15 mouse cellular contexts compared by ENCODE assay signal in the genomic region with DNA sequence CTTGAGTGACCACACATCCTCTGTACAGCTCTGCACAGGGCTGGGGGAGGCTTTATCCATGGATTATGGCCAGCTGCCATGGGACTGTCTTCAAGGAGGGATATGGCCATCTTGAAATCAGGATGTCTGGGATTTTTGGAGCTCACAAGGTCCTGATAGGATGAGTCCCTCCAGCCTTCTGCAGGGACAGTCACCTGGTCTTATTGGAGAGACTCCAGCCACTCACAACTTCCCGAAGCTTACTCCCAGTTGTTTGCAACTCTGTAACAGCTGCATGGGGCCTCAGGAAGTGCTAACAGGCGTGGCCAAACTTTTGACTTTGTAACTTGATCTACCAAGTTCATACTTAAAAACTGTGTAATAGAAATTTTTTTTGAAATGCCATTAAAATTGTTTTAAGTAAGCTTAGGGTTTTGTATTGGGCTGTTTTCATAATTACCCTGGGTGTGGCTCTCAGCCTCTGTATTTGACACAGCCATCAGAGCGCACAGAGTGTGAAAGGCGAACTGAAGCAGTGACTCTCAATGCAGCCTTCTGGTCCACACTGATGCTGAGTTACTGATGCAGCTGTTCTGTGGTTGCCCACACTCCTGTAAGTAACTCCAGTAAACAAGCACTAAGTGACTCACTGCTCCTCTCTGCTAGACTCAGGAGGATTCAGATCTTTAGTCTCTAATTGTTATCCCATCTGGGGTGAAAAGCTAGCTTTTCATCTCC.
DNase-seq lines count a peak whose midpoint lies in the region; ATAC-seq and TF ChIP-seq lines count a peak whose summit lies in the region.
"Had no signal": no experiment of that assay in that cellular context is flagged by ENCODE, and none has a peak within 500 bp of the region (broad histone marks: within the 10 kb centered on the region; RNA-seq: fewer than 3 reads in every experiment).

No protein-coding gene starts in this region.

- no peaks in the 10 kb centered on the region for H3K79me2 ChIP-seq in heart, adult 2 months (replicated peaks; ENCODE audit: control insufficient read depth, insufficient read depth, low read length)
- peaks cover 12% of the 10 kb centered on the region for H3K79me2 ChIP-seq in myocyte (ENCODE audit: control insufficient read depth, insufficient read depth)

- no peaks in the 10 kb centered on the region; the same call in 1 of the 2 replicates for H3K4me1 ChIP-seq in heart, embryonic 15.5 days (replicated peaks)
- no peaks in the 10 kb centered on the region for H3K4me1 ChIP-seq in heart, adult 2 months (ENCODE audit: control insufficient read depth, insufficient read depth, low read length)
- peaks cover 9% of the 10 kb centered on the region; the same call in 1 of the 2 replicates for H3K4me1 ChIP-seq in kidney, embryonic 15.5 days
- H3K4me1 ChIP-seq: liver, embryonic 12.5 days had no signal

- H3ac ChIP-seq in myocyte (ENCODE audit: control insufficient read depth, insufficient read length), result no peak overlapping the region

- H3K27me3 ChIP-seq in heart, embryonic 15.5 days, result peaks cover 12% of the 10 kb centered on the region; the same call in 1 of the 2 replicates
- no peaks in the 10 kb centered on the region; the same call in 1 of the 2 replicates for H3K27me3 ChIP-seq in heart, adult 2 months (ENCODE audit: control insufficient read depth, insufficient read depth, low read length)
- no peaks in the 10 kb centered on the region for H3K27me3 ChIP-seq in kidney, embryonic 15.5 days
- no peaks in the 10 kb centered on the region for H3K27me3 ChIP-seq in myocyte (ENCODE audit: control insufficient read depth, insufficient read depth, insufficient read length)
- H3K27me3 ChIP-seq: neural tube, embryonic 12.5 days had no signal

- TF ChIP-seq EP300 in heart, adult 2 months (IDR thresholded peaks at IDR 0.05; ENCODE audit: insufficient read depth, low read depth, low read length), result no peak

- 28% methylated on average over 4 of the region's 4 CpGs for WGBS in heart, embryonic 15.5 days
- 30% methylated on average over 4 of the region's 4 CpGs for WGBS in heart, adult 2 months
- WGBS in kidney, embryonic 15.5 days, result 23% methylated on average over 4 of the region's 4 CpGs

- DNase-seq in heart, adult 2 months, result no peak
- peak; percentile 9 for DNase-seq in lung, postnatal 10 days
- DNase-seq in lung, postnatal 4 days, result no peak
- DNase-seq in urinary bladder, adult 18-20 months (ENCODE audit: low spot score in 2 of 2), result no peak
- DNase-seq in layer of hippocampus, adult 9-11 months, result no peak
- DNase-seq: cerebellum, adult 11 months; thymus, adult 18-20 months had no signal

- 0 out of 2 replicates have a peak, but pooled peaks have one; percentile 18 for ATAC-seq in heart, embryonic 15.5 days (replicated peaks; ENCODE audit: insufficient number of reproducible peaks, insufficient read depth, low FRiP score, low read depth)
- 0 out of 2 replicates have a peak, but pooled peaks have one; percentile 15 for ATAC-seq in kidney, embryonic 15.5 days (replicated peaks; ENCODE audit: low FRiP score)
- ATAC-seq: CD4-positive, CD25-positive, alpha-beta regulatory T cell, adult 4 months; forebrain, embryonic 16.5 days; liver, embryonic 12.5 days; midbrain, embryonic 16.5 days had no signal

- no peak overlapping the region for H3K9ac ChIP-seq in heart, embryonic 15.5 days
- no peak overlapping the region for H3K9ac ChIP-seq in heart, adult 2 months (ENCODE audit: low read depth, low read length)
- H3K9ac ChIP-seq in kidney, embryonic 15.5 days, result no peak overlapping the region
- H3K9ac ChIP-seq: liver, embryonic 12.5 days; neural tube, embryonic 12.5 days had no signal

- H3K4me2 ChIP-seq in heart, embryonic 15.5 days, result no peak overlapping the region
- no peak overlapping the region; the same call in 1 of the 2 replicates for H3K4me2 ChIP-seq in kidney, embryonic 15.5 days
- peak overlapping the region; percentile 90 for H3K4me2 ChIP-seq in myocyte (ENCODE audit: low read depth)
- H3K4me2 ChIP-seq: liver, embryonic 12.5 days; neural tube, embryonic 12.5 days had no signal

- intact Hi-C loops in heart, adult 2 months (cut with DNase I), result no loop called here

- no peak overlapping the region for H3K4me3 ChIP-seq in heart, embryonic 15.5 days
- no peak overlapping the region for H3K4me3 ChIP-seq in heart, adult 2 months
- H3K4me3 ChIP-seq in kidney, embryonic 15.5 days (replicated peaks), result no peak overlapping the region
- peak overlapping the region; percentile 31 for H3K4me3 ChIP-seq in myocyte
- H3K4me3 ChIP-seq: liver, embryonic 12.5 days; neural tube, embryonic 12.5 days had no signal

- no peaks in the 10 kb centered on the region for H3K9me3 ChIP-seq in heart, embryonic 15.5 days (replicated peaks)
- H3K9me3 ChIP-seq in kidney, embryonic 15.5 days (replicated peaks), result peaks cover 8% of the 10 kb centered on the region; the same call in 1 of the 2 replicates
- H3K9me3 ChIP-seq: liver, embryonic 12.5 days had no signal

- TF ChIP-seq POLR2A in heart, adult 2 months (IDR thresholded peaks at IDR 0.05; ENCODE audit: insufficient read depth, low read depth, low read length), result no peak
- TF ChIP-seq POLR2A in myocyte (IDR thresholded peaks at IDR 0.05; ENCODE audit: insufficient read length, low read depth), result no peak

- TF ChIP-seq CTCF in heart, adult 2 months (IDR thresholded peaks at IDR 0.05), result no peak

- H3K36me3 ChIP-seq in heart, embryonic 15.5 days, result no peaks in the 10 kb centered on the region
- H3K36me3 ChIP-seq in heart, adult 2 months (ENCODE audit: control insufficient read depth, insufficient read depth, low read length), result no peaks in the 10 kb centered on the region
- H3K36me3 ChIP-seq in kidney, embryonic 15.5 days, result no peaks in the 10 kb centered on the region
- no peaks in the 10 kb centered on the region for H3K36me3 ChIP-seq in myocyte (ENCODE audit: control insufficient read depth, insufficient read depth)
- H3K36me3 ChIP-seq: liver, embryonic 12.5 days; neural tube, embryonic 12.5 days had no signal

- no peak overlapping the region for H3K27ac ChIP-seq in heart, embryonic 15.5 days
- H3K27ac ChIP-seq in heart, adult 2 months, result no peak overlapping the region
- H3K27ac ChIP-seq in kidney, embryonic 15.5 days, result 0 out of 2 replicates have a peak overlapping the region, but pooled peaks have one; percentile 62
- H3K27ac ChIP-seq: liver, embryonic 12.5 days; neural tube, embryonic 12.5 days had no signal

TF ChIP-seq in myocyte, 11 proteins besides CTCF, POLR2A, EP300 and RAD21:
- TF ChIP-seq E2F4 (IDR thresholded peaks at IDR 0.05; ENCODE audit: insufficient read depth) (no peak), CEBPB (IDR thresholded peaks at IDR 0.05; ENCODE audit: insufficient read depth, poor library complexity, severe bottlenecking) (0 out of 2 replicates have a peak, but pooled peaks have one; percentile 19), TCF3 (IDR thresholded peaks at IDR 0.05; ENCODE audit: insufficient read length, low read depth) (peak; percentile 77), TCF12 (IDR thresholded peaks at IDR 0.05; ENCODE audit: insufficient read depth, poor library complexity, severe bottlenecking) (peak; percentile 76), POLR2AphosphoS2 (IDR thresholded peaks at IDR 0.05; ENCODE audit: insufficient read length, low read depth) (no peak), MYOG (IDR thresholded peaks at IDR 0.05; ENCODE audit: control insufficient read depth in 1 of 3, insufficient read depth in 1 of 3, insufficient read length in 2 of 3, low read depth in 2 of 3) (peak; percentile 56 to 89 (median 82)), USF1 (IDR thresholded peaks at IDR 0.05; ENCODE audit: low read depth) (peak; percentile 44), SRF (IDR thresholded peaks at IDR 0.05; ENCODE audit: control insufficient read depth, insufficient read length, low read depth) (no peak), MYOD1 (IDR thresholded peaks at IDR 0.05; ENCODE audit: control insufficient read depth in 1 of 3, insufficient read length in 2 of 3, low read depth in 2 of 3) (peak; percentile 59 to 96 (median 96))
TF ChIP-seq in myocyte: peak in this region for 6.
